Mouse (Mus musculus) heart, adult 2 months (tissue): ENCODE results near the gene Pigh.

ENCODE experiments used
- CTCF ChIP-seq: fragments of 200-600 bp; IDR thresholded peaks from 2 replicates; pipeline ENCODE4 v1.8.1; 2022; ENCODE audit warnings: antibody characterized with exemption, mild to moderate bottlenecking, moderate library complexity
- POLR2A ChIP-seq: fragments of 200-500 bp; IDR thresholded peaks from 2 replicates; pipeline ENCODE4 v1.6.1; 2011; ENCODE audit warnings: mild to moderate bottlenecking, low read depth, low read length, control low read depth; ENCODE audit not compliant: insufficient read depth

- TF ChIP-seq POLR2A: no peak
- no peak for TF ChIP-seq CTCF
Measured at GRCm38 (mm10) chr12:79131178-79131675, 41.8 kb upstream of the Pigh start.
